Mouse (Mus musculus): ENCODE measurements around the gene Fcer1g.

Gene Fcer1g

GRCm38 (mm10) chr1:171265971-171266744 is 32.0 kb upstream of the Fcer1g start:
- DNase-seq (ENCODE audit: low spot score), result no peak

DNA sequence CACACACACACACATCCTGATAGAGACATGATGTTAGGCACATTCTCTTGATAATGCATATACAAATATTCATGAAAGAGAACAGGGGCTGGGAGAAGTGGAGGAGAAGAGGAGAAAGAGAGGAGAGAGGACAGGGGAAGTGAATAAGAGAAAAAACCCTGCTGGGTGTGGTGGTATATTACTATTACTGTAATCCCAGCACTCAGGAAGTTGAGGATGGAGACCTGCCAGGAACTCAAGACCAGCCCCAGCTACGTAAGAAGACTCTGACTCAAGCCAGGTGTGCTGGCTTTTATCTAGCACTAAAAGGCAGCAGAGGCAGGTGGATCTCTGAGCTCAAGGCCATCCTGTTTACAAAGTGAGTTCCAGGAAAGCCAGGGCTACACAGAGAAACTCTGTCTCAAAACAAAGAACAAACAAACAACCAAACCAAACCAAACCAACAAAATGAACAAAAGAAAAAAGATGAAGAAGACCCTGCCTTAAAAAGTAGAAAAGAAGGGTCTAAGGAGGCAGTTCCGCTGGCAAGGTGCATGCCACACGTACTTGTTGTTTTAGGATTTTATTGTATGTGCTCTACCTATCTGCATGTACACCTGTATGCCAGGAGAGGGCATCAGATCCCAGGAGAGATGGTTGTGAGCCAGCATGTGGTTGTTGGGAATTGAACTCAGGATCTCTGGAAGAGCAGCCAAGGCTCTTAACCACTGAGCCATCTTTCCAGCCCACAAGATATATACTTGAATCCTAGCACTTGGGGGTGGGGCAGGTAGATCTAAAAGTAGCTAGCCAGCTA is 29.7 kb upstream of the Fcer1g start:
- DNase-seq (ENCODE audit: low spot score), result no peak

DNA sequence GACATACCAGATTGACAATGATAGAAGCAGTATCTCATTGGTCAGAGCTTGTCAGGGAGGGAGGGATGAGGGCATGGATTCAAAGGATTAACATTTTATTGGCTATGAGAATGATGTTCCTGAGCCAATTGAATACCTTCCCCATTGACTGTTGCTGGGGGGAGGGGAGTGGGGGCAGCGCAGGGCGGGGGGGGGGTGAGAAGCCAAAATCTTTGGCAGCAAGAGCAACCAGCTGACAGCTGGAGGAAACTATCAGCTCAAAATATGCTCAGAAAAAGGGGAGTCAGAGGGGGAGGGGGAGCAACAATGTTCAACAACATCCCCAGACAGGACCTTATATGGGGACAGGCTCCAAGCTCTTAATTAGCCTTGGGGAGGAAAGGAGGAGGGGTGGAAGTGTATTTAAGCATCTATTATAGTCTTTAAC is 29.0 kb upstream of the Fcer1g start:
- no peak for DNase-seq (ENCODE audit: low spot score)

DNA sequence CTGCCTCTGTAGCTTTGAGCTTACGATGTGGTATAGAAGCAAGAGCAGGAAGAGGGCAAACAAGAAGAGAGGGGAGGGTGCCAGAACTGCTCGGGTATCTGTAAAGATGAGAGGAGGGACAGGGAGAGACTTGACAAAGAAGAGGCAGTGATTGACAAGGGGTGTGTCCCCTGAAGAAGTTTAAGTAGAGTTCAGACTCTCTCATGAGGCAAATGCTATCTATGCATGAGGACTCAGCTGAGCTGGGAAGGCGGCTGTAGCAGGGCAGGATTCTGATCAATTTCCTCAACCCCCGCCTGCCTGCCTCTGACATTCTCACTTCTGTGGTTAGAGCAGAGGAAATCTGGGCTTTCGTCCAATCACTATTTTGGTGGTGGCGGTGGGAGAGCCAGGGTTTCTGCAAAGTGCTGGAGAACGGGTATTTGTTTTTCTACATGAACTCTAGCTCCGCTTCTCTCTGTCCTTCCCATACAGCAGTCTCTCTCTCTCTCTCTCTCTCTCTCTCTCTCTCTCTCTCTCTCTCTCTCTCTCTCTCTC is 28.5 kb upstream of the Fcer1g start:
- no peak for DNase-seq (ENCODE audit: low spot score)

- DNase-seq (ENCODE audit: low spot score), result no peak
Observed at GRCm38 (mm10) chr1:171260316-171260715, 26.2 kb upstream of the Fcer1g start.

DNA sequence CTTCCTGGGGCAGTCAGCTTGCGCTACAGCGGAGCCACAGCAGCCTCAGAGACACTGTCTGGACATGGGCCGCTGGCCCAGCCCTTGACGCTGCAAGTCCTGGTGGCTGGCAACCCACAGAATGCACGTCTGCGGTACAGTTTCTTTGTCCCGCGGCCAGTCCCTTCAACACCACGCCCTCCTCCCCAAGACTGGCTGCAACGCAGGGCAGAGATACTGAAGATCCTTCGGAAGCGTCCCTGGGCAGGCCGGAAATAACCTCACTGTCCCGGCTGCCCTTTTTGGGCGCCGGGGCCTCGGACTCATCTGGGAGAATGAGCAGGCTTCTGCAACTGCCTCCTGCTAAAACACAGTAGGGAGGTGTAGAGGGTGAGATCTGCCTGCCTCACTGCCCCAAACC is 24.8 kb upstream of the Fcer1g start:
- DNase-seq (ENCODE audit: low spot score), result no peak

- DNase-seq (ENCODE audit: low spot score), result no peak
Observed at GRCm38 (mm10) chr1:171257781-171258180, 23.6 kb upstream of the Fcer1g start.

GRCm38 (mm10) chr1:171256937-171257548 is 22.9 kb upstream of the Fcer1g start:
- DNase-seq (ENCODE audit: low spot score), result no peak

DNA sequence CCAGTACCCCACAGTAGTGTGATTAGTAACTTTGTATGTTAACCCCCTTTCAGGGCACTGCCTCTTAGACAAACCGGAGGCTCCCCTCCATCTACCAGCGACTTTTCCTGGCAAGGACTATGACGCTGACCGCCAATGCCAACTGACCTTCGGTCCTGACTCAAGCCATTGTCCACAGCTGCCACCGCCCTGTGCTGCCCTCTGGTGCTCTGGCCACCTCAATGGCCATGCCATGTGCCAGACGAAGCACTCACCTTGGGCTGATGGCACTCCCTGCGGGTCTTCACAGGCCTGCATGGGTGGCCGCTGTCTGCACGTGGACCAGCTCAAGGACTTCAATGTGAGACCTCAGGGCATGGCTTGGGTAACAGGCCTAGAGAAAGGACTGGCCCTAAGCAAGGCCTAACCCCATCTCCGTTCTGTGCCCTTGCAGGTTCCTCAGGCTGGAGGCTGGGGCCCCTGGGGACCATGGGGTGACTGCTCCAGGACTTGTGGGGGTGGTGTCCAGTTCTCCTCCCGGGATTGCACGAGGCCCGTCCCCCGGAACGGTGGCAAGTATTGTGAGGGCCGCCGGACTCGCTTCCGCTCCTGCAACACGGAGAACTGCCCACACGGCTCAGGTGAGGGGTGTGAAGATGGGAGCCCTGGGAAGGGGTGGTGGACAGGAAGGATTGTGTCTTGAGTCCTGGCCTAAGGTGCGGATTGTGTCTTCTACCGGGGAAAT is 22.1 kb upstream of the Fcer1g start:
- DNase-seq (ENCODE audit: low spot score), result no peak

DNA sequence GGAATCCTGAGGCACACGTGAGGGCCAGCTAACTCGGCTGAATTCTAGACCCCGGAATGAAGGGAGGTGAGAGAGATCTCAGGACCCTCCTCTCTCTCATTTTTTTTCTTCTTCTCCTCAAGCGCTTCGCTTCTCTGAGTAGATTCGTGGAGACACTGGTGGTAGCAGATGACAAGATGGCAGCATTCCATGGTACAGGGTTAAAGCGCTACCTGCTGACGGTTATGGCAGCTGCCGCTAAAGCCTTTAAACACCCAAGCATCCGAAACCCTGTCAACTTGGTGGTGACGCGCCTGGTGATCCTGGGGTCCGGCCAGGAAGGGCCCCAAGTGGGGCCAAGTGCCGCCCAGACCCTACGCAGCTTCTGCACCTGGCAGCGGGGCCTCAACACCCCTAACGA is 18.2 kb upstream of the Fcer1g start:
- DNase-seq (ENCODE audit: low spot score), result no peak

GRCm38 (mm10) chr1:171251594-171252324 is 17.6 kb upstream of the Fcer1g start:
- no peak for DNase-seq (ENCODE audit: low spot score)

DNA sequence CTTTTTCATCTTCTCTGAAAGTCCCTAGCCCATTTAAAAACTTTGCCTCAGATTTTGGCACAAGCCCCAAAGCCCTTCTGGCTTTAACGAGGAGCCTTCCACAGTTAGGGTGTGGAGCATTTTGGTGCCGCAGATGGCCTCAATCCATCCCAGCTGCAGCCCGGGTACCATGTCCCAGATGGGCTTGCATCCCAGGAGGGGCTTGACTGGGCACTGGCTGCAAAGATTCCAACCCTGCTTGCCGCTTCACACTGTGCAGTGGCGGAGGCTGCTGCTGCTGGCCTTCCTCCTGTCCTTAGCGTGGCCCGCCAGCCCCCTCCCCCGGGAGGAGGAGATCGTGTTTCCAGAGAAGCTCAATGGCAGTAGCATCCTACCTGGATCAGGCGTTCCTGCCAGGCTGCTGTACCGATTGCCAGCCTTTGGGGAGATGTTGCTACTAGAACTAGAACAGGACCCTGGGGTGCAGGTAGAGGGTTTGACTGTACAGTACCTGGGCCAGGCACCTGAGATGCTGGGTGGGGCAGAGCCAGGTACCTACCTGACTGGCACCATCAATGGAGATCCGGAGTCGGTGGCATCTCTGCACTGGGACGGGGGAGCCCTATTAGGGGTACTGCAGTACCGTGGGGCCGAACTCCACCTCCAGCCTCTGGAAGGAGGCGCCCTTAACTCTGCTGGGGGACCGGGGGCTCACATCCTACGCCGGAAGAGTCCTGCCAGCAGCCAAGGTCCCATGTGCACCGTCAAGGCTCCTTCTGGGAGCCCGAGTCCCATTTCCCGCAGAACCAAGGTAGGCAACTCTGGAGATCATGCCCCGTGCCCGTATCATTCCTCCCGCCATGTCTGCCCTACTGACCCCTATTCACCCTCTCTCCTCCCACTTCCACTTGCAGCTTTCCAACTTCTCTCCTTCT is 16.8 kb upstream of the Fcer1g start, which contains the start of gene Ndufs2:
Ndufs2 (minus strand) TSS at position 709 of the 914 bp plus-strand sequence.
- no peak for DNase-seq (ENCODE audit: low spot score)

DNA sequence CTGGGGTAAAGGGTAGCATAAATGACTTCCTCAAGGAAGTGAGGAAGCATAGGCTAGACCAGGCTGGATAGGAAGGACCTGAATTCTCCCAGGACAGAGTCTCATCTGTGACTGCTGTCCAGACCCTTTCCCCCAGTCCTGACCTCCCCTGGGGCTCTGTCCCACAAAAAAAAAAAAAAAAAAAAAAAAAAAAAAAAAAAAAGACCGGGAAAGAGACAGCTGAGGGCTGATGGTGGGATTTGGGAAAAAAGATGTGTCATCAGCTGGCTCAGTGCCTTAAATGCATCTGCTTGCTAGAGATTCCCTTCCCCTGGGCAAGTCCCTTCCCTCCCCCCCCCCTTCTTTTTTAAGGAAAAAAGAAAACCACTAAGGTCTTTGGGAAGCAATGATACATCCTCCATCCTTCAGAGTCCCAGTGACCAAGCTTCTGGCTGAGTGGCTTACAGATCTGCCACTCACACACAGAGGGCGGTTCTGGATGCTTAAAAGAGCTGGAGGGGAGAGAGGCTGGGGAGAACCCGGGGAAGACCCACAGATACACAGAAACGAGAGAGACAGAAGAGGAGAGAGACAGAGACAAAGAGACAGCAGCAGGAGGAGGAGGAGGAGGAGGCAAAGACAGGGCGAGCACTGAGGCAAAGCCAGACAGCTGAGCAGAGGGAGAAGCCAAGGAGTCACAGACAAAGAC is 15.9 kb upstream of the Fcer1g start, which contains the start of gene Adamts4:
Adamts4 (plus strand) TSS at position 509 of the 688 bp plus-strand sequence.
- DNase-seq (ENCODE audit: low spot score), result no peak

DNA sequence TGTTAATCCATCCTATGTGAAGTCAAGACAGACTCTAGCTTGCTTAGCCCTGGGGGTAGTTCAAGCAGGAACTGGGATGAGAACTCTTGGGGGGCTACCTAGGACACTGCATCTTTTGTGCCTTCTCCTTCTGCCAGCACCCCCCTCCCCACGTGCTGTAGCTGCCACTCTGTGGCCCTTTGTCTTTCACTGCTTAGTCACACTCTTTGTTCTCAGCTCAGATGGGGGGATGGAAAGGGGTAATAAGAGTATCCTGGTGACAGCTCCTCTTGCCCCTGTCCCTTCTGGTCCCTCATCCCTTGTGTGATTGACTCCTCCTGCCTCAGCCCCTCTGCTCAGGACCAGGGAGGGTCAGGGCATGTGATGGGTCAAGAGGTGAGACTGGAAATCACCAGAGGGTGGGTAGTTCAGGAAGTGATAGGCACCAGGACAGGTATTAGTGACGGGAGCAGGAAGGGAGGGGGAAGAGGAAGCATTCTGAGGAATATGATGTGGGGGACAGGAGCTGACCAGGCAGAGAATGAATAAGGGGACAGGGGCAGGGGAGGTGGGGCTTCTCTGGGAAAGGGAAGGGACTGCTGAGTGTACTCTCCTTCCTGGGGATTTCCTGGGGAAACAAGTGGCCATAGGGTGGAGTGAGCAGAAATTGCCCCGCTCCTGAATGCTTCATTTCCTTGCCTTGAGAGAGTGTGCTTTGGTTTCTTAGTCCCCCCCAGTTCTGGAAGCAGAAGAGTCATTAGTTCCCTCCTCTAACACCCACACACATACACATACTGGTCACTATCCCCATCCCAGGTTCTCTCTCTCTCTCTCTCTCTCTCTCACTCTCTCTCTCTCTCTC is 14.4 kb upstream of the Fcer1g start:
- DNase-seq (ENCODE audit: low spot score), result no peak

GRCm38 (mm10) chr1:171247916-171248315 is 13.8 kb upstream of the Fcer1g start:
- DNase-seq (ENCODE audit: low spot score), result no peak

GRCm38 (mm10) chr1:171247453-171247841 is 13.3 kb upstream of the Fcer1g start:
- DNase-seq (ENCODE audit: low spot score), result no peak

- peak; percentile 97 for DNase-seq (ENCODE audit: low spot score)
Observed at GRCm38 (mm10) chr1:171246709-171247452, 12.7 kb upstream of the Fcer1g start.

DNA sequence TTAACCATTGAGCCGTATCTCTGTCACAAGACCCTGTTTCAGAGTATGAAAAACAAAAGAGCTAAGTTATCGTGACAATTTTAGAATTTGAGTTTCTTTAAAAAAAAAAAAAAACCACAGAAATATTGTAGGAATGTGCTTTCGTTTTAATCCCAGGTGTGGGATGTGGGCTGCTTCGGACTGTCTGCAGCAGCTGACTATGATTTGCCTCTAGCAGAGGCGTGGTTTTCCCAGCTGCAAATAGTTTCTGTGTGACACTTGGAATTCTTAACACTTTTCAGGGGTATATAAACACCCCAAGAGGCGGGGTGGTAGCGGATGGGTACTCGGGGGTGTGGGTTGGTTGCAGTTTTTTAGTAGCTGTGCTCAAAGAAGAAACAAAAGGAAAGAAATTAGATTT is 11.2 kb upstream of the Fcer1g start:
- DNase-seq (ENCODE audit: low spot score), result no peak

Data from left cerebral cortex, adult 11 months (tissue).